Comparison of ENCODE assay signal across 9 mouse cellular contexts in the genomic region with DNA sequence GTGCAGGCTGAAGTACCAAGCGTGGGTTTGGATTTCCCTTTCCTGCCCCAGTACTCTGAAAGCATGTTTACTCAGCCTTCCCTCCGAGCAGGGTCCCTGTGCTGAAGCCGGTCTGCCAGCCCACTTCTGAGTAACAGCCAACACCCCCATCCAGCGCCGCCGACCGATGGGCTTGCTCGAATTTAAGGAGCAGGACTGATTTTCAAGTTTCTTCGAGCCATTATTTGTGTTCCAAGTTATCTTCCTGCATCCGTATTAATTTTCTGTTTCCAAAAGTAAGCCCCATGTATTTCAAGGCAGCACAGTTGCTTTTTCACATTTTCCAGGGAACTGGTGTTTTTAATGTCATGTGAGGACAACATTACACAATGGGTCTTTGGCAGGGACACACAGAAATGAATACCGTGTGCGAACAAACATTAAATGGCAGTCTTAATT.
DNase-seq lines count a peak whose midpoint lies in the region; ATAC-seq and TF ChIP-seq lines count a peak whose summit lies in the region.
"Had no signal": no experiment of that assay in that cellular context is flagged by ENCODE, and none has a peak within 500 bp of the region (broad histone marks: within the 10 kb centered on the region; RNA-seq: fewer than 3 reads in every experiment).

No protein-coding gene starts in this region.

- DNase-seq in forebrain, embryonic 11.5 days (ENCODE audit: low spot score), result no peak
- peak; percentile 51 for DNase-seq in lung, embryonic 14.5 days
- DNase-seq in lung, adult 2 months, result no peak
- no peak for DNase-seq in natural killer cell, adult 2 months (ENCODE audit: low spot score in 2 of 2)
- DNase-seq in spleen, postnatal 14 days (ENCODE audit: low spot score in 2 of 2), result no peak
- DNase-seq: layer of hippocampus, adult 9-11 months had no signal

- H3K27me3 ChIP-seq in forebrain, embryonic 12.5 days, result no peaks in the 10 kb centered on the region
- H3K27me3 ChIP-seq in forebrain, embryonic 11.5 days (ENCODE audit: control insufficient read depth, insufficient read depth, low read length), result no peaks in the 10 kb centered on the region
- H3K27me3 ChIP-seq in lung, embryonic 14.5 days (ENCODE audit: insufficient read depth, low read length), result no peaks in the 10 kb centered on the region

- peaks cover 6% of the 10 kb centered on the region; the same call in 1 of the 2 replicates for H3K4me1 ChIP-seq in forebrain, embryonic 12.5 days
- no peaks in the 10 kb centered on the region for H3K4me1 ChIP-seq in forebrain, embryonic 11.5 days (replicated peaks; ENCODE audit: control insufficient read depth, insufficient read depth, low read length)
- no peaks in the 10 kb centered on the region for H3K4me1 ChIP-seq in lung, embryonic 14.5 days (ENCODE audit: insufficient read depth)
- peaks cover 11% of the 10 kb centered on the region for H3K4me1 ChIP-seq in lung, adult 2 months (ENCODE audit: control insufficient read depth, insufficient read depth, low read length)

- H3K9me3 ChIP-seq in forebrain, embryonic 12.5 days, result no peaks in the 10 kb centered on the region
- no peaks in the 10 kb centered on the region for H3K9me3 ChIP-seq in forebrain, embryonic 11.5 days (ENCODE audit: control insufficient read depth, low read length)
- no peaks in the 10 kb centered on the region for H3K9me3 ChIP-seq in lung, embryonic 14.5 days (ENCODE audit: low read depth, low read length)

- peak; percentile 34; the same call in 1 of the 2 replicates for ATAC-seq in forebrain, embryonic 12.5 days (ENCODE audit: low FRiP score)
- ATAC-seq in forebrain, embryonic 11.5 days (replicated peaks; ENCODE audit: low FRiP score), result no peak
- ATAC-seq in lung, embryonic 14.5 days (ENCODE audit: insufficient read depth), result peak; percentile 76
- peak; percentile 20; the same call in 1 of the 2 replicates for ATAC-seq in granulocyte monocyte progenitor cell, adult 5-6 weeks (replicated peaks; ENCODE audit: poor library complexity, severe bottlenecking)
- ATAC-seq in megakaryocyte, adult 5-6 weeks (ENCODE audit: poor library complexity, severe bottlenecking), result peak; percentile 15; the same call in 1 of the 2 replicates

- 80% methylated on average over 12 of the region's 12 CpGs for WGBS in forebrain, embryonic 12.5 days
- WGBS in forebrain, embryonic 11.5 days, result 90% methylated on average over 12 of the region's 12 CpGs
- whole genome bisulfite sequencing in lung, embryonic 14.5 days, result 62% methylated on average over 12 of the region's 12 CpGs
- 44% methylated on average over 12 of the region's 12 CpGs for WGBS in lung, adult 2 months

- no peaks in the 10 kb centered on the region for H3K36me3 ChIP-seq in forebrain, embryonic 12.5 days (replicated peaks)
- H3K36me3 ChIP-seq in forebrain, embryonic 11.5 days (ENCODE audit: control insufficient read depth, insufficient read depth, low read length), result no peaks in the 10 kb centered on the region
- no peaks in the 10 kb centered on the region for H3K36me3 ChIP-seq in lung, embryonic 14.5 days (ENCODE audit: insufficient read depth)

- no peak for TF ChIP-seq POLR2A in lung, adult 2 months (IDR thresholded peaks at IDR 0.05; ENCODE audit: borderline replicate concordance, extremely low read depth, low read depth, low read length)

- H3K27ac ChIP-seq in forebrain, embryonic 12.5 days, result peak overlapping the region; percentile 56
- no peak overlapping the region for H3K27ac ChIP-seq in forebrain, embryonic 11.5 days (ENCODE audit: low read depth, low read length)
- H3K27ac ChIP-seq in lung, embryonic 14.5 days (ENCODE audit: low read depth), result no peak overlapping the region; the same call in 1 of the 2 replicates

- TF ChIP-seq CTCF in lung, embryonic 14.5 days (IDR thresholded peaks at IDR 0.05; ENCODE audit: low read depth), result no peak
- TF ChIP-seq CTCF in lung, adult 2 months (IDR thresholded peaks at IDR 0.05; ENCODE audit: insufficient read depth, low read length), result no peak

- no peak overlapping the region for H3K4me2 ChIP-seq in forebrain, embryonic 12.5 days
- no peak overlapping the region for H3K4me2 ChIP-seq in forebrain, embryonic 11.5 days (ENCODE audit: low read depth, low read length, severe bottlenecking)
- H3K4me2 ChIP-seq in lung, embryonic 14.5 days, result peak overlapping the region; percentile 18; the same call in 1 of the 2 replicates

- H3K4me3 ChIP-seq in forebrain, embryonic 12.5 days (replicated peaks), result no peak overlapping the region
- H3K4me3 ChIP-seq in forebrain, embryonic 11.5 days (ENCODE audit: low read depth, low read length), result no peak overlapping the region
- no peak overlapping the region for H3K4me3 ChIP-seq in lung, embryonic 14.5 days (ENCODE audit: low read depth, low read length)
- H3K4me3 ChIP-seq in lung, adult 2 months (replicated peaks; ENCODE audit: extremely low read depth, low read depth, low read length), result no peak overlapping the region

- no peak overlapping the region for H3K9ac ChIP-seq in forebrain, embryonic 12.5 days
- H3K9ac ChIP-seq in forebrain, embryonic 11.5 days (ENCODE audit: low read length), result no peak overlapping the region
- no peak overlapping the region for H3K9ac ChIP-seq in lung, embryonic 14.5 days
